Mouse (Mus musculus) bone marrow macrophage, adult 2 months (primary cell): ENCODE data around the gene Lcn11.

ENCODE experiments used
- CTCF ChIP-seq: IDR thresholded peaks from 2 replicates; pipeline ENCODE4 v1.5.1; 2012; ENCODE audit warnings: low read depth, mild to moderate bottlenecking, low read length, moderate library complexity
- POLR2A ChIP-seq: IDR thresholded peaks from 2 replicates; pipeline ENCODE4 v1.6.1; 2012; ENCODE audit warnings: mild to moderate bottlenecking, low read depth, low read length, borderline replicate concordance

- TF ChIP-seq CTCF, result no peak
- TF ChIP-seq POLR2A, result no peak
Observed at GRCm38 (mm10) chr2:25754201-25754600, 22.6 kb upstream of the Lcn11 start.
